Mouse (Mus musculus) gastrocnemius, adult 2 months (tissue): Measurements from ENCODE around the gene Azin2. TPM values are rescaled to one million over a fixed set of nuclear protein-coding genes. Genes with fewer than 3 reads are reported as not detected.
A peak's percentile ranks its signal among the peaks of the same experiment; 100 is the strongest.

Experiments used
- DNase-seq: peaks from one replicate; pipeline ENCODE4 v3.0.0; 2022
- H3K27ac ChIP-seq: fragments of 200-600 bp; 2 replicates; pipeline ENCODE4 v1.8.1; 2022; ENCODE audit warnings: mild to moderate bottlenecking
- H3K4me3 ChIP-seq: fragments of 200-600 bp; 2 replicates; pipeline ENCODE4 v1.8.1; 2022; ENCODE audit warnings: mild to moderate bottlenecking, moderate library complexity
- CTCF ChIP-seq: fragments of 200-600 bp; IDR thresholded peaks from 2 replicates; pipeline ENCODE4 v1.8.1; 2022; ENCODE audit warnings: antibody characterized with exemption, mild to moderate bottlenecking, moderate library complexity
- intact Hi-C: fragments of 180-260 bp; cut with DNase I; formaldehyde crosslinking; loops from one replicate; pipeline ENCODE4 v1.15.1; 2025
- total RNA-seq, 2 experiments: library from RNA; stranded (reverse); gene quantifications; 2 replicates each; pipeline ENCODE4 v1.2.3; 2021

Gene Azin2
- total RNA-seq, 2 experiments from 2014 or later = 1.2 to 2.2 TPM

- TF ChIP-seq CTCF = no peak
- intact Hi-C loops = no loop called here
These were observed 76.7 kb downstream of the Azin2 start for GRCm38 (mm10) chr4:128885540-128885939.

GRCm38 (mm10) chr4:128884711-128885095, 77.5 kb downstream of the Azin2 start:
- no peak for TF ChIP-seq CTCF
- intact Hi-C loops = no loop called here
- DNase-seq = no peak
- peak overlapping the region; percentile 71 for H3K4me3 ChIP-seq
- H3K27ac ChIP-seq = no peak overlapping the region

More at GRCm38 (mm10) chr4:128885540-128885939, 76.7 kb downstream of the Azin2 start:
- no peak overlapping the region for H3K27ac ChIP-seq
- H3K4me3 ChIP-seq = no peak overlapping the region
- no peak for DNase-seq

GRCm38 (mm10) chr4:128883801-128884710, 78.2 kb downstream of the Azin2 start:
- no peak for TF ChIP-seq CTCF
- peak overlapping the region; percentile 78 for H3K27ac ChIP-seq
- DNase-seq = peak; percentile 58
- intact Hi-C loops = no loop called here
- H3K4me3 ChIP-seq = peak overlapping the region; percentile 71

- Histone ChIP-seq H3K4me3 (peak within 1 kb of the TSS; percentile 71), H3K27ac (peak within 1 kb of the TSS; percentile 78)
- TF ChIP-seq CTCF = no peak
- intact Hi-C loops = no loop called here
- DNase-seq = peak; percentile 85
These were observed 78.9 kb downstream of the Azin2 start, which contains the start of gene Trim62 for GRCm38 (mm10) chr4:128883379-128883781. Gene Trim62 (plus strand): TSS chr4:128883580.

Other genes with a start within 250 kb of the Azin2 start
- gene A3galt2, start 207.1 kb downstream of the Azin2 start, total RNA-seq = under 1 TPM; 0.10 to 0.14 TPM
- gene Zfp362, start 156.4 kb downstream of the Azin2 start, total RNA-seq = 10 to 100 TPM in 1 of 2 experiments, 1 to 10 TPM in 1; 10.0 to 10.5 TPM
- gene Trim62, start 78.9 kb downstream of the Azin2 start, total RNA-seq = under 1 TPM; 0.50 to 0.74 TPM
- gene Ak2, start 29.5 kb upstream of the Azin2 start, total RNA-seq = 10 to 100 TPM; 27.8 to 31.3 TPM
- 10 to 100 TPM; 22.0 to 24.0 TPM for gene Rnf19b, start 95.8 kb upstream of the Azin2 start, total RNA-seq
- gene Tmem54, start 143.1 kb upstream of the Azin2 start, total RNA-seq = not detected
- not detected for gene Hpca, start 159.6 kb upstream of the Azin2 start, total RNA-seq
- gene Fndc5, start 174.6 kb upstream of the Azin2 start, total RNA-seq = 100 to 1,000 TPM in 1 of 2 experiments, 10 to 100 TPM in 1; 52.1 to 132 TPM
- gene S100pbp, start 227.3 kb upstream of the Azin2 start, total RNA-seq = 1 to 10 TPM; 4.7 to 4.9 TPM
- 10 to 100 TPM; 39.8 to 43.0 TPM for gene Yars, start 227.3 kb upstream of the Azin2 start, total RNA-seq